Mouse (Mus musculus): Measurements from ENCODE around the gene Numbl.

DNA sequence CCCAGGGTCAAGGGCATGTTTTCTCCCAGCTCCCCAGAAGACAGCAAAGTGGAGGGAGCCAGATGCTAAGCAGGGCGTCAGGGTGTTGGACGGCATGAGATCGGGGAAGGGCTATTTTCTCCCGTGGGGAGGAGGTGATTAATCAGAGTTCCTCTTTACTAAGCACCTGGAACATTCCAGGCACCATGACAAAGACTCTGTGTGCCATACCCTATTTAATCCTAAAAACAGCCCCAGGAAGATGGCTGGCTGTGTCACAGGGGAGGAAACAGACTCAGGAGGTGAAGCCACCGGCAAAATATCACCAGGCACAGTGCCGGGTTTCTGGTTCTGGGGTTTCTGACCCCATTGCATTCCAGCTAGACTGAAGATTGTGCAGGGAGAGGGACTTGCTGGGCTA lies 36.3 kb upstream of the Numbl start:
- TF ChIP-seq EP300 (optimal IDR thresholded peaks at IDR 0.05) (no peak), CTCF (IDR thresholded peaks at IDR 0.05; ENCODE audit: low read depth) (no peak)
